Mouse (Mus musculus) lung, embryonic 16.5 days (tissue): ENCODE data around the gene Git1. TPM values are rescaled to one million over a fixed set of nuclear protein-coding genes. Genes with fewer than 3 reads are reported as not detected.
A peak's percentile ranks its signal among the peaks of the same experiment; 100 is the strongest.

Experiments used
- ATAC-seq: fragments of 200-750 bp; cut with Nextera tagmentation; 2 replicates; pipeline ENCODE4 v1.8.0; 2017; ENCODE audit warnings: low read depth, mild to moderate bottlenecking, moderate library complexity
- H3K27ac ChIP-seq: fragments of 300-500 bp; sonication (generic); 2 replicates; pipeline ENCODE4 v1.5.1; 2014; ENCODE audit warnings: mild to moderate bottlenecking, control low read depth, low read length
- H3K27me3 ChIP-seq: fragments of 300-500 bp; sonication (generic); 2 replicates; pipeline ENCODE4 v1.6.1; 2014; ENCODE audit warnings: low read depth, low read length, mixed read lengths; ENCODE audit not compliant: control insufficient read depth, insufficient read depth
- H3K36me3 ChIP-seq: fragments of 300-500 bp; sonication (generic); 2 replicates; pipeline ENCODE4 v1.6.1; 2014; ENCODE audit warnings: low read length; ENCODE audit not compliant: control insufficient read depth, insufficient read depth
- H3K4me1 ChIP-seq: fragments of 300-500 bp; sonication (generic); replicated peaks from 2 replicates; pipeline ENCODE4 v1.6.1; 2014; ENCODE audit warnings: low read length, mixed read lengths; ENCODE audit not compliant: control insufficient read depth, insufficient read depth
- H3K4me2 ChIP-seq: fragments of 300-500 bp; sonication (generic); 2 replicates; pipeline ENCODE4 v1.6.1; 2014; ENCODE audit warnings: low read depth, low read length, control low read depth
- H3K4me3 ChIP-seq: fragments of 300-500 bp; sonication (generic); 2 replicates; pipeline ENCODE4 v1.5.1; 2014; ENCODE audit warnings: mild to moderate bottlenecking, low read length, control low read depth
- H3K9ac ChIP-seq: fragments of 300-500 bp; sonication (generic); 2 replicates; pipeline ENCODE4 v1.6.1; 2014; ENCODE audit warnings: low read length, control low read depth
- H3K9me3 ChIP-seq: fragments of 300-500 bp; sonication (generic); 2 replicates; pipeline ENCODE4 v1.6.1; 2016; ENCODE audit warnings: low read length; ENCODE audit not compliant: control insufficient read depth
- WGBS: fragments of 180-500 bp; shearing (Covaris S2); extraction: QIAGEN DNeasy Blood & Tissue Kit; methylation state at CpG from one replicate; pipeline ENCODE4 v1.1.7; 2014; 5-methylcytosine and 5-hydroxymethylcytosine counted together
- polyA plus RNA-seq: library from polyadenylated mRNA; unstranded; fragments of >200 nt; fragmentation: Nextera tagmentation; extraction: Ambion mirVana; gene quantifications from 2 replicates; pipeline ENCODE4 v1.2.1, GENCODE M21; 2015

The Git1 gene
- polyA plus RNA-seq, 1 experiment from 2014 or later, result 9.1 TPM

DNA sequence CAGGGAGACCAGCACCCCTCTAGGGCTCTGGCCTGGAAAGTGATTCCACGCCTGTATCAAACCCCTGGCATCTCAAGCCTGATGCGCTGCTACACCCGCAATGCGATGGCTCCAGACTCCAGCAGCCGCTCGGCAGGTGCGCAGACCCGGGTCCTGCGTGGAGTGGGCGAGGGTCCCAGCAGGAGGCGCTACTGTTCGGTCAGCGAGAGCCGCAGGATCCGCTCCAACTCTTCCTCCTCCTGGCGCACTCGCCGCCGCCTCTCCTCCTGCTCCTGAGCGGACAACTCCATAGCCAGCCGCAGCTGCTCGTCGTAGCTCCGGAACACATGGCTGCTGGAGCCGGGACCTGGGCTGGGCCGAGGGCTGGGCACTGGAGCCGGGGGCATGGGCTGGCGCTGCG is 22.0 kb upstream of the Git1 start:
- peaks cover 12% of the 10 kb centered on the region; the same call in 1 of the 2 replicates for H3K36me3 ChIP-seq
- no peak overlapping the region for H3K27ac ChIP-seq
- no peaks in the 10 kb centered on the region for H3K9me3 ChIP-seq
- 73% methylated on average over 28 of the region's 29 CpGs for WGBS
- peaks cover 17% of the 10 kb centered on the region for H3K27me3 ChIP-seq
- H3K4me3 ChIP-seq, result no peak overlapping the region
- no peak overlapping the region for H3K9ac ChIP-seq
- ATAC-seq, result no peak
- H3K4me1 ChIP-seq, result peaks cover 8% of the 10 kb centered on the region; the same call in 1 of the 2 replicates
- no peak overlapping the region for H3K4me2 ChIP-seq

- no peak for ATAC-seq
- no peak overlapping the region for H3K27ac ChIP-seq
- no peaks in the 10 kb centered on the region; the same call in 1 of the 2 replicates for H3K4me1 ChIP-seq
- H3K9ac ChIP-seq, result no peak overlapping the region
- WGBS, result 79% methylated on average over 16 of the region's 16 CpGs
- H3K27me3 ChIP-seq, result peaks cover 6% of the 10 kb centered on the region
- no peaks in the 10 kb centered on the region for H3K9me3 ChIP-seq
- no peak overlapping the region for H3K4me2 ChIP-seq
- peaks cover 12% of the 10 kb centered on the region; the same call in 1 of the 2 replicates for H3K36me3 ChIP-seq
- H3K4me3 ChIP-seq, result no peak overlapping the region
Observed at GRCm38 (mm10) chr11:77472775-77473174, 20.6 kb upstream of the Git1 start.

DNA sequence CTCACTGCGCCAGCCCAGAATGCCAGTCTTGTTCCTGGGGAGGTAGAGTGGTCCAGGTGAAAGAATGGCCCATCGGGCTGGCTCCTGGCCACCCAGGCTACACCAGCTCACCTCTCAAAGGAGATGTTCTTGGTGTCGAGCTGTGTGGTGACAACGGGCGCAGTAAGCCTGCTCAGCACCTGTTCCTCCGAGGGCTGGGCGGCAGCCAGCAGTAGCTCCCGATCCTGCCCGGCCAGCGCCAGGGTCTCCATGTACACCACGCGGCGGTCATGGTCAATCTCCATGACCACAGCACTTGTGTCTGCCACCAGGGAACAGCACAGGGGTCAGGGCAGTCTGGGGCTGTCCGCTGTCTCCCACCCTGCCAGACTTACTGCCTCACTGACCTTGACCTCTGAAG is 17.1 kb upstream of the Git1 start:
- Histone ChIP-seq H3K4me1 (no peaks in the 10 kb centered on the region), H3K9ac (no peak overlapping the region), H3K27ac (no peak overlapping the region), H3K4me2 (no peak overlapping the region), H3K9me3 (no peaks in the 10 kb centered on the region), H3K27me3 (no peaks in the 10 kb centered on the region), H3K4me3 (no peak overlapping the region), H3K36me3 (peaks cover 9% of the 10 kb centered on the region; the same call in 1 of the 2 replicates)
- ATAC-seq, result no peak
- 91% methylated on average over 14 of the region's 14 CpGs for WGBS

DNA sequence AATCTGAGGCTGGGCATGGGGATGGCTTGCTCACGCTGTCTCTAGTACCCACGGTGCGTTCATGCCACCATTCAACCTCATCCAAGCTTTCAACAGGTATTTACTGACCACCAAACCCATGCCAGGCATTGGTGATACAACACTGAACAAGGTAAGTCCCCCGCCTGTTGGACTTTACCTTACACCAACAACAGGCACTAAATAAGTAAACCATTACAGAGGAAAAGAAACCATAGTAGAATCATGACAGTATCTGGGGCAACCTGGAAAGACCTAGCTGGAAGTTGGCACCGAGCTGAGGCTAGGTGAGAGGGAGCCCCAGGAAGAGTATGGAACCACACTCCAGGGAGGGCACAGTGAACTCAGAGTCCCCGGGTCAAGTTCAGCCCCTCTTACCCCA is 16.5 kb upstream of the Git1 start:
- no peak overlapping the region for H3K27ac ChIP-seq
- 86% methylated on average over 6 of the region's 6 CpGs for WGBS
- no peaks in the 10 kb centered on the region for H3K4me1 ChIP-seq
- H3K4me2 ChIP-seq, result no peak overlapping the region
- ATAC-seq, result no peak
- H3K27me3 ChIP-seq, result no peaks in the 10 kb centered on the region
- no peak overlapping the region for H3K4me3 ChIP-seq
- H3K36me3 ChIP-seq, result peaks cover 5% of the 10 kb centered on the region; the same call in 1 of the 2 replicates
- no peaks in the 10 kb centered on the region for H3K9me3 ChIP-seq
- no peak overlapping the region for H3K9ac ChIP-seq

- H3K27me3 ChIP-seq, result no peaks in the 10 kb centered on the region
- no peak overlapping the region for H3K9ac ChIP-seq
- 58% methylated on average over 3 of the region's 3 CpGs for WGBS
- H3K27ac ChIP-seq, result no peak overlapping the region
- H3K4me1 ChIP-seq, result peaks cover 23% of the 10 kb centered on the region
- no peaks in the 10 kb centered on the region for H3K9me3 ChIP-seq
- H3K4me3 ChIP-seq, result no peak overlapping the region
- H3K4me2 ChIP-seq, result no peak overlapping the region
- H3K36me3 ChIP-seq, result no peaks in the 10 kb centered on the region
- ATAC-seq, result no peak
Observed at GRCm38 (mm10) chr11:77483043-77483442, 10.3 kb upstream of the Git1 start.

DNA sequence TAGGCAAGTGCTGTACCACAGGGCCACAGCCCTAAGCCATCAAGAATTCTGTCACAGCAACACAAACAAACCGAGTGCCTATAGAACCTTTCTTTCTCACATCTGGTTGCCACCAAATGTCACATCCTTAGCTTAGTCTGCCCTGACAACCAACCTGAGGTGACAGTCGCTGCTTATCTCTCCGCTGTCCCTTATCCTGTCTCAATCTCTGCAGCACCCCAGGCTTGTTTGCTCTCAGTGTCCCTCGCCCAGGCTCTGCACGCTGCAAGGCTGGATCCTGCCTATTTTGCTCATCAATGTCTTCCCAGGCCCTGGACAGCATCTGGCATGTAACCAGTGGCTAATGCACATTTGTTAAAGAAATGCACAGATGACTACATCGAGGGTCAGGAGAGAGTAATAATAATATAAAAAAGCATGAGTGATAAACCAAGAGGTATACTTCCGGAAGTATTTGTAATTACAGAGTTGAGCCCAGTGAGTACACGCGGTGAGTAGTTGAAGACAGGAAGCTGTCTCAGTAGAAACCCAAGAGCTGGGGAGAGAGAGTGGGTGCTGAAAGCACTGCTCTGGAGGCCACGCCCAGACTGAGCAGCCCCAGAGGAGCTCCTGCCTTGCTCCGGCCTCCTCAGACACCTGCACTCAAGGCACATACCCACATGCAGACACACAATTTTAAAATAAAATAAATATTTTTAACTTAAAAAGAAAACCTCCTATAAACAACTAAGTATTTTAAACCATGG is 9.7 kb upstream of the Git1 start:
- no peak overlapping the region for H3K4me3 ChIP-seq
- H3K4me1 ChIP-seq, result peaks cover 29% of the 10 kb centered on the region
- no peak overlapping the region for H3K9ac ChIP-seq
- H3K27ac ChIP-seq, result no peak overlapping the region
- no peaks in the 10 kb centered on the region for H3K36me3 ChIP-seq
- no peak for ATAC-seq
- H3K9me3 ChIP-seq, result no peaks in the 10 kb centered on the region
- 30% methylated on average over 11 of the region's 11 CpGs for WGBS
- H3K27me3 ChIP-seq, result no peaks in the 10 kb centered on the region
- no peak overlapping the region for H3K4me2 ChIP-seq

- H3K36me3 ChIP-seq, result no peaks in the 10 kb centered on the region
- H3K9ac ChIP-seq, result no peak overlapping the region
- H3K4me1 ChIP-seq, result peaks cover 37% of the 10 kb centered on the region
- H3K4me2 ChIP-seq, result no peak overlapping the region
- H3K27me3 ChIP-seq, result no peaks in the 10 kb centered on the region
- no peak for ATAC-seq
- H3K27ac ChIP-seq, result no peak overlapping the region
- 57% methylated on average over 6 of the region's 6 CpGs for WGBS
- H3K4me3 ChIP-seq, result no peak overlapping the region
- H3K9me3 ChIP-seq, result no peaks in the 10 kb centered on the region
Observed at GRCm38 (mm10) chr11:77485229-77485628, 8.1 kb upstream of the Git1 start.

GRCm38 (mm10) chr11:77486798-77487197 is 6.6 kb upstream of the Git1 start:
- 43% methylated on average over 5 of the region's 5 CpGs for WGBS
- H3K27me3 ChIP-seq, result no peaks in the 10 kb centered on the region
- no peak overlapping the region for H3K4me3 ChIP-seq
- no peak overlapping the region for H3K4me2 ChIP-seq
- H3K4me1 ChIP-seq, result peaks cover 48% of the 10 kb centered on the region
- no peaks in the 10 kb centered on the region for H3K9me3 ChIP-seq
- H3K36me3 ChIP-seq, result no peaks in the 10 kb centered on the region
- H3K9ac ChIP-seq, result peak overlapping the region; percentile 20; the same call in 1 of the 2 replicates
- ATAC-seq, result no peak
- H3K27ac ChIP-seq, result no peak overlapping the region

GRCm38 (mm10) chr11:77488771-77489581 is 4.4 kb upstream of the Git1 start:
- Histone ChIP-seq H3K4me1 (peaks cover 52% of the 10 kb centered on the region), H3K36me3 (no peaks in the 10 kb centered on the region), H3K9me3 (no peaks in the 10 kb centered on the region), H3K4me3 (peak overlapping the region; percentile 72), H3K9ac (peak overlapping the region; percentile 80), H3K27ac (no peak overlapping the region), H3K27me3 (no peaks in the 10 kb centered on the region), H3K4me2 (peak overlapping the region; percentile 95)
- ATAC-seq, result no peak
- WGBS, result 3% methylated on average over 32 of the region's 55 CpGs
